Mouse (Mus musculus) CH12.LX (cell line): ENCODE data around the gene Teddm2. TPM values are rescaled to one million over a fixed set of nuclear protein-coding genes. Genes with fewer than 3 reads are reported as not detected.

ENCODE experiments used
- DNase-seq: peaks from one replicate; pipeline ENCODE4 v3.0.0-alpha.2; 2013; ENCODE audit errors: extremely low read depth
- H3K27ac ChIP-seq: 2 replicates; pipeline ENCODE4 v1.5.1; 2012; ENCODE audit warnings: low read depth, mild to moderate bottlenecking, control low read depth, moderate library complexity; ENCODE audit not compliant: insufficient read depth
- H3K27me3 ChIP-seq: replicated peaks from 2 replicates; pipeline ENCODE3; 2012; ENCODE audit warnings: inconsistent platforms
- H3K36me3 ChIP-seq, 2 experiments: replicated peaks in 1 of 2; 2 replicates each; pipeline versions ENCODE3 to v1.6.1; 2012; ENCODE audit warnings: inconsistent platforms in 1 of 2, low read length in 1 of 2, mild to moderate bottlenecking in 1 of 2, mixed read lengths in 1 of 2, moderate library complexity in 1 of 2; ENCODE audit not compliant: control insufficient read depth in 1 of 2, insufficient read depth in 1 of 2
- H3K4me1 ChIP-seq, 2 experiments: 2 replicates each; pipeline ENCODE4 v1.6.1; 2012; ENCODE audit warnings: inconsistent platforms in 1 of 2, moderate library complexity in 1 of 2; ENCODE audit not compliant: insufficient read depth in 2 of 2, control insufficient read depth in 1 of 2
- H3K4me2 ChIP-seq: 2 replicates; pipeline ENCODE4 v1.6.1; 2012; ENCODE audit warnings: low read depth, mild to moderate bottlenecking, control low read depth; ENCODE audit not compliant: poor library complexity, insufficient read depth, severe bottlenecking
- H3K4me3 ChIP-seq, 3 experiments: fragments of 150-350 bp in 1 of 3; sonication (generic) in 1 of 3; replicated peaks in 1 of 3; 2 replicates each; pipeline versions ENCODE3 to v1.5.1; 2011 to 2012; ENCODE audit warnings: low read depth in 2 of 3, low read length in 2 of 3, mild to moderate bottlenecking in 2 of 3, moderate library complexity in 2 of 3, control low read depth in 1 of 3, improper control_type of control experiment in 1 of 3, inconsistent platforms in 1 of 3, mixed read lengths in 1 of 3; ENCODE audit not compliant: poor library complexity in 1 of 3
- H3K79me2 ChIP-seq: replicated peaks from 2 replicates; pipeline ENCODE4 v1.6.1; 2012; ENCODE audit warnings: mild to moderate bottlenecking, moderate library complexity; ENCODE audit not compliant: control insufficient read depth, poor library complexity, insufficient read depth, severe bottlenecking; ENCODE audit errors: extremely low read depth
- H3K9ac ChIP-seq: 2 replicates; pipeline ENCODE4 v1.6.1; 2012; ENCODE audit warnings: low read depth, mild to moderate bottlenecking, control low read depth, moderate library complexity; ENCODE audit not compliant: insufficient read depth
- H3K9me3 ChIP-seq: replicated peaks from 2 replicates; pipeline ENCODE3; 2012; ENCODE audit warnings: low read length, inconsistent platforms, mixed read lengths
- BHLHE40 ChIP-seq: IDR thresholded peaks from 2 replicates; pipeline ENCODE4 v1.6.1; 2011; ENCODE audit warnings: mild to moderate bottlenecking, low read depth, low read length, improper control_type of control experiment
- CHD1 ChIP-seq: IDR thresholded peaks from 2 replicates; pipeline ENCODE4 v1.6.1; 2012; ENCODE audit warnings: low read depth, low read length, improper control_type of control experiment, inconsistent platforms
- CHD2 ChIP-seq: IDR thresholded peaks from 2 replicates; pipeline ENCODE4 v1.6.1; 2011; ENCODE audit warnings: low read length, improper control_type of control experiment
- CTCF ChIP-seq, 2 experiments: IDR thresholded peaks in 1 of 2; conservative IDR thresholded peaks in 1 of 2; 2 replicates each; pipeline ENCODE4 v1.5.1; 2011 to 2012; ENCODE audit warnings: low read depth in 2 of 2, low read length in 2 of 2, improper control_type of control experiment in 1 of 2, inconsistent platforms in 1 of 2, mild to moderate bottlenecking in 1 of 2, moderate library complexity in 1 of 2
- E2F4 ChIP-seq: IDR thresholded peaks from 2 replicates; pipeline ENCODE4 v1.6.1; 2011; ENCODE audit warnings: low read depth, low read length, improper control_type of control experiment; ENCODE audit not compliant: insufficient replicate concordance
- ELF1 ChIP-seq: IDR thresholded peaks from 2 replicates; pipeline ENCODE4 v1.6.1; 2014; ENCODE audit warnings: low read depth, mild to moderate bottlenecking, inconsistent platforms, low read length, improper control_type of control experiment
- EP300 ChIP-seq: IDR thresholded peaks from 2 replicates; pipeline ENCODE4 v1.6.1; 2011; ENCODE audit warnings: low read length, improper control_type of control experiment
- ETS1 ChIP-seq: conservative IDR thresholded peaks from 2 replicates; pipeline ENCODE4 v1.6.1; 2012; ENCODE audit warnings: low read depth, mild to moderate bottlenecking, inconsistent platforms, low read length, improper control_type of control experiment, moderate library complexity
- GABPA ChIP-seq: IDR thresholded peaks from 2 replicates; pipeline ENCODE4 v1.6.1; 2012; ENCODE audit warnings: low read depth, low read length, improper control_type of control experiment, inconsistent platforms; ENCODE audit not compliant: insufficient replicate concordance
- HCFC1 ChIP-seq: IDR thresholded peaks from 2 replicates; pipeline ENCODE4 v1.6.1; 2012; ENCODE audit warnings: low read depth, mild to moderate bottlenecking, inconsistent platforms, low read length, improper control_type of control experiment
- IRF4 ChIP-seq: IDR thresholded peaks from 2 replicates; pipeline ENCODE4 v1.6.1; 2014; ENCODE audit warnings: low read depth, mild to moderate bottlenecking, inconsistent platforms, low read length, improper control_type of control experiment
- JUN ChIP-seq: IDR thresholded peaks from 2 replicates; pipeline ENCODE4 v1.6.1; 2011; ENCODE audit warnings: low read depth, mild to moderate bottlenecking, low read length, improper control_type of control experiment, moderate library complexity; ENCODE audit not compliant: insufficient read depth
- JUND ChIP-seq: conservative IDR thresholded peaks from 2 replicates; pipeline ENCODE4 v1.6.1; 2011; ENCODE audit warnings: low read depth, low read length, improper control_type of control experiment
- KAT2A ChIP-seq: IDR thresholded peaks from 2 replicates; pipeline ENCODE4 v1.6.1; 2012; ENCODE audit warnings: low read length, improper control_type of control experiment, inconsistent platforms; ENCODE audit not compliant: insufficient replicate concordance
- MAFK ChIP-seq: IDR thresholded peaks from 2 replicates; pipeline ENCODE4 v1.6.1; 2011; ENCODE audit warnings: low read length, improper control_type of control experiment; ENCODE audit not compliant: insufficient replicate concordance
- MAX ChIP-seq: IDR thresholded peaks from 2 replicates; pipeline ENCODE4 v1.6.1; 2011; ENCODE audit warnings: low read length, improper control_type of control experiment
- MAZ ChIP-seq: IDR thresholded peaks from 2 replicates; pipeline ENCODE4 v1.6.1; 2012; ENCODE audit warnings: low read depth, mild to moderate bottlenecking, inconsistent platforms, low read length, improper control_type of control experiment, moderate library complexity
- MEF2A ChIP-seq: IDR thresholded peaks from 2 replicates; pipeline ENCODE4 v1.6.1; 2014; ENCODE audit warnings: low read depth, mild to moderate bottlenecking, inconsistent platforms, low read length, improper control_type of control experiment, borderline replicate concordance
- MXI1 ChIP-seq: IDR thresholded peaks from 2 replicates; pipeline ENCODE4 v1.6.1; 2011; ENCODE audit warnings: mild to moderate bottlenecking, low read depth, low read length, improper control_type of control experiment
- MYC ChIP-seq: IDR thresholded peaks from 2 replicates; pipeline ENCODE4 v1.6.1; 2011; ENCODE audit warnings: low read depth, mild to moderate bottlenecking, improper control_type of control experiment, low read length
- NELFE ChIP-seq: IDR thresholded peaks from 2 replicates; pipeline ENCODE4 v1.6.1; 2011; ENCODE audit warnings: low read depth, low read length, improper control_type of control experiment
- NRF1 ChIP-seq: IDR thresholded peaks from 2 replicates; pipeline ENCODE4 v1.6.1; 2014; ENCODE audit warnings: low read depth, mild to moderate bottlenecking, inconsistent platforms, low read length, improper control_type of control experiment, moderate library complexity
- PAX5 ChIP-seq: IDR thresholded peaks from 2 replicates; pipeline ENCODE4 v1.6.1; 2012; ENCODE audit warnings: low read length, inconsistent platforms, mixed read lengths
- POLR2A ChIP-seq: IDR thresholded peaks from 2 replicates; pipeline ENCODE4 v1.6.1; 2011; ENCODE audit warnings: low read depth, mild to moderate bottlenecking, improper control_type of control experiment, low read length
- POLR2AphosphoS2 ChIP-seq: IDR thresholded peaks from 2 replicates; pipeline ENCODE4 v1.6.1; 2011; ENCODE audit warnings: low read depth, low read length, improper control_type of control experiment
- RAD21 ChIP-seq: IDR thresholded peaks from 2 replicates; pipeline ENCODE4 v1.6.1; 2011; ENCODE audit warnings: low read depth, mild to moderate bottlenecking, low read length, improper control_type of control experiment, moderate library complexity
- RCOR1 ChIP-seq: conservative IDR thresholded peaks from 2 replicates; pipeline ENCODE4 v1.6.1; 2012; ENCODE audit warnings: low read depth, mild to moderate bottlenecking, inconsistent platforms, low read length, improper control_type of control experiment
- SIN3A ChIP-seq: IDR thresholded peaks from 2 replicates; pipeline ENCODE4 v1.6.1; 2012; ENCODE audit warnings: low read length, improper control_type of control experiment, inconsistent platforms
- SMC3 ChIP-seq: IDR thresholded peaks from 2 replicates; pipeline ENCODE4 v1.6.1; 2011; ENCODE audit warnings: low read depth, low read length, improper control_type of control experiment
- TBP ChIP-seq: conservative IDR thresholded peaks from 2 replicates; pipeline ENCODE4 v1.6.1; 2011; ENCODE audit warnings: low read depth, low read length, improper control_type of control experiment
- TCF12 ChIP-seq: IDR thresholded peaks from 2 replicates; pipeline ENCODE4 v1.6.1; 2014; ENCODE audit warnings: low read depth, mild to moderate bottlenecking, inconsistent platforms, low read length, improper control_type of control experiment
- UBTF ChIP-seq: IDR thresholded peaks from 2 replicates; pipeline ENCODE4 v1.6.1; 2012; ENCODE audit warnings: low read depth, mild to moderate bottlenecking, inconsistent platforms, low read length, improper control_type of control experiment, moderate library complexity
- USF1 ChIP-seq: IDR thresholded peaks from 2 replicates; pipeline ENCODE4 v1.6.1; 2014; ENCODE audit warnings: low read depth, mild to moderate bottlenecking, inconsistent platforms, low read length, improper control_type of control experiment
- USF2 ChIP-seq: conservative IDR thresholded peaks from 2 replicates; pipeline ENCODE4 v1.6.1; 2011; ENCODE audit warnings: low read depth, low read length, improper control_type of control experiment
- ZC3H11A ChIP-seq: IDR thresholded peaks from 2 replicates; pipeline ENCODE4 v1.6.1; 2012; ENCODE audit warnings: low read depth, mild to moderate bottlenecking, inconsistent platforms, low read length, improper control_type of control experiment
- ZKSCAN1 ChIP-seq: IDR thresholded peaks from 2 replicates; pipeline ENCODE4 v1.6.1; 2012; ENCODE audit warnings: low read depth, inconsistent platforms, low read length, improper control_type of control experiment, borderline replicate concordance
- ZMIZ1 ChIP-seq: IDR thresholded peaks from 2 replicates; pipeline ENCODE4 v1.6.1; 2012; ENCODE audit warnings: low read depth, mild to moderate bottlenecking, inconsistent platforms, low read length, improper control_type of control experiment
- ZNF384 ChIP-seq: IDR thresholded peaks from 2 replicates; pipeline ENCODE4 v1.6.1; 2012; ENCODE audit warnings: low read depth, low read length, improper control_type of control experiment, inconsistent platforms
- dilution Hi-C: fragments of 300-500 bp; cut with MboI; formaldehyde crosslinking; loops from 2 replicates; pipeline ENCODE4 v1.14.3; 2020; ENCODE audit warnings: low sequenced_read_pairs; ENCODE audit not compliant: extremely low pct_unique_long_range_greater_than_20kb, extremely low pct_ligation_motif_present
- in situ Hi-C: fragments of 300-500 bp; cut with MboI; formaldehyde crosslinking; loops from 3 replicates; pipeline ENCODE4 v1.14.3; 2019; ENCODE audit warnings: low sequenced_read_pairs, low pct_ligation_motif_present, low pct_unique_long_range_greater_than_20kb, mixed read lengths
- polyA plus RNA-seq: library from polyadenylated mRNA; unstranded; fragments of >175 nt; gene quantifications from 2 replicates; pipeline ENCODE4 v1.2.1, GENCODE M21; 2012; ENCODE audit warnings: low read depth; ENCODE audit not compliant: insufficient read length
- total RNA-seq, 2 experiments: library from RNA; depleted of rRNA; stranded (reverse); fragments of 300-350 nt in 1 of 2; fragments of >200 nt in 1 of 2; gene quantifications; 2 replicates each; pipeline ENCODE4 v1.2.3; 2012 to 2014

The Teddm2 gene
- total and polyA plus RNA-seq, 3 experiments = 0.04 TPM; not detected in 2

- Histone ChIP-seq H3K9ac (0 out of 2 replicates have a peak overlapping the region, but pooled peaks have one; percentile 45), H3K27ac (peak overlapping the region; percentile 77), H3K79me2 (no peaks in the 10 kb centered on the region), H3K4me2 (peak overlapping the region; percentile 90), H3K27me3 (no peaks in the 10 kb centered on the region), H3K4me3 (no peak overlapping the region), H3K4me1 (peaks cover 11 to 31% of the 10 kb centered on the region in 2 experiments), H3K36me3 (no peaks in the 10 kb centered on the region), H3K9me3 (no peaks in the 10 kb centered on the region)
- dilution Hi-C loops = no loop called here
- in situ Hi-C loops = loop anchor here (5.0 kb wide), 1 partner anchor 56 kb away; the partner anchor contains the start of gene Rnasel
- TF ChIP-seq ZNF384 (no peak), POLR2AphosphoS2 (no peak), MAX (peak; percentile 88), RCOR1 (peak; percentile 83; the same call in 1 of the 2 replicates), USF1 (peak; percentile 38), ETS1 (peak; percentile 89), E2F4 (0 out of 2 replicates have a peak, but pooled peaks have one; percentile 33), POLR2A (no peak), MYC (peak; percentile 90), ELF1 (no peak; the same call in 1 of the 2 replicates), CHD1 (no peak), EP300 (peak; percentile 92), SMC3 (no peak), TCF12 (peak; percentile 66), PAX5 (no peak), IRF4 (peak; percentile 98), MAZ (no peak; the same call in 1 of the 2 replicates), MAFK (peak; percentile 70; the same call in 1 of the 2 replicates), HCFC1 (no peak), RAD21 (no peak; the same call in none of the 2 replicates), GABPA (no peak), ZKSCAN1 (no peak), NRF1 (no peak), TBP (0 out of 2 replicates have a peak, but pooled peaks have one; percentile 39), JUN (0 out of 2 replicates have a peak, but pooled peaks have one; percentile 11), UBTF (no peak), JUND (0 out of 2 replicates have a peak, but pooled peaks have one; percentile 19), ZC3H11A (no peak), BHLHE40 (peak; percentile 98), ZMIZ1 (no peak; the same call in 1 of the 2 replicates), NELFE (no peak), MEF2A (peak; percentile 93), CTCF (conservative IDR thresholded peaks at IDR 0.05 in 1 of 2, IDR thresholded peaks at IDR 0.05 in 1 of 2; ENCODE audit: low read depth in 2 of 2, low read length in 2 of 2) (no peak), USF2 (0 out of 2 replicates have a peak, but pooled peaks have one; percentile 10), SIN3A (peak; percentile 60; the same call in 1 of the 2 replicates), MXI1 (peak; percentile 49; the same call in 1 of the 2 replicates), CHD2 (peak; percentile 67), KAT2A (no peak)
- DNase-seq = peak; percentile 86
Measured at GRCm38 (mm10) chr1:153803530-153803929, 96.5 kb downstream of the Teddm2 start.
